Mouse (Mus musculus): ENCODE results near the gene Heatr9.
"Not testable (repeated sequence)": the region's sequence is repeated elsewhere in the genome, so short reads cannot be mapped to it uniquely, and the experiment has no call there.

The Heatr9 gene

GRCm38 (mm10) chr11:83522075-83522474 is at the start of gene Heatr9:
Gene Heatr9, minus strand, starts transcription at chr11:83522175.
- no peak for DNase-seq (ENCODE audit: low spot score)

GRCm38 (mm10) chr11:83570189-83570588 is 48.2 kb upstream of the Heatr9 start:
- DNase-seq (ENCODE audit: low spot score) = no peak

GRCm38 (mm10) chr11:83569249-83569648 is 47.3 kb upstream of the Heatr9 start:
- no peak for DNase-seq (ENCODE audit: low spot score)

- no peak for DNase-seq (ENCODE audit: low spot score)
These were observed 46.8 kb upstream of the Heatr9 start for GRCm38 (mm10) chr11:83568786-83569185.

- DNase-seq (ENCODE audit: low spot score) = no peak
These were observed 46.1 kb upstream of the Heatr9 start for GRCm38 (mm10) chr11:83568061-83568460.

- DNase-seq (ENCODE audit: low spot score) = no peak
These were observed 45.3 kb upstream of the Heatr9 start for GRCm38 (mm10) chr11:83567311-83567710.

- DNase-seq (ENCODE audit: low spot score) = no peak
These were observed 44.6 kb upstream of the Heatr9 start for GRCm38 (mm10) chr11:83566617-83567016.

GRCm38 (mm10) chr11:83563754-83564153 is 41.8 kb upstream of the Heatr9 start:
- no peak for DNase-seq (ENCODE audit: low spot score)

GRCm38 (mm10) chr11:83562311-83562887 is 40.4 kb upstream of the Heatr9 start:
- no peak for DNase-seq (ENCODE audit: low spot score)

- DNase-seq (ENCODE audit: low spot score) = no peak
These were observed 38.4 kb upstream of the Heatr9 start for GRCm38 (mm10) chr11:83560405-83560804.

GRCm38 (mm10) chr11:83557074-83557473 is 35.1 kb upstream of the Heatr9 start:
- peak; percentile 2 for DNase-seq (ENCODE audit: low spot score)

- DNase-seq (ENCODE audit: low spot score) = peak; percentile 91
These were observed 34.3 kb upstream of the Heatr9 start for GRCm38 (mm10) chr11:83556085-83556781.

GRCm38 (mm10) chr11:83551668-83552067 is 29.7 kb upstream of the Heatr9 start:
- no peak for DNase-seq (ENCODE audit: low spot score)

GRCm38 (mm10) chr11:83551037-83551436 is 29.1 kb upstream of the Heatr9 start:
- not testable (repeated sequence) for DNase-seq (ENCODE audit: low spot score)

- DNase-seq (ENCODE audit: low spot score) = no peak
These were observed 28.2 kb upstream of the Heatr9 start for GRCm38 (mm10) chr11:83550186-83550632.

GRCm38 (mm10) chr11:83544214-83544613 is 22.2 kb upstream of the Heatr9 start:
- no peak for DNase-seq (ENCODE audit: low spot score)

GRCm38 (mm10) chr11:83541415-83541814 is 19.4 kb upstream of the Heatr9 start:
- no peak for DNase-seq (ENCODE audit: low spot score)

- DNase-seq (ENCODE audit: low spot score) = no peak
These were observed 19.0 kb upstream of the Heatr9 start for GRCm38 (mm10) chr11:83540931-83541330.

- no peak for DNase-seq (ENCODE audit: low spot score)
These were observed 16.8 kb upstream of the Heatr9 start for GRCm38 (mm10) chr11:83538705-83539314.

GRCm38 (mm10) chr11:83536831-83537230 is 14.9 kb upstream of the Heatr9 start:
- no peak for DNase-seq (ENCODE audit: low spot score)

GRCm38 (mm10) chr11:83534609-83535423 is 12.8 kb upstream of the Heatr9 start:
- DNase-seq (ENCODE audit: low spot score) = no peak

- no peak for DNase-seq (ENCODE audit: low spot score)
These were observed 12.2 kb upstream of the Heatr9 start for GRCm38 (mm10) chr11:83534143-83534542.
